Mouse (Mus musculus) layer of hippocampus, adult 8-10 months (tissue): ENCODE measurements at regions not wholly inside any gene's neighbourhood (a gene's known extent, or its start where the extent isn't known, plus 50 kb on each side); places are given as distances from the start of the nearest gene placed in this dataset.
"Not testable (repeated sequence)": the region's sequence is repeated elsewhere in the genome, so short reads cannot be mapped to it uniquely, and the experiment has no call there.

ENCODE experiments used
- DNase-seq, 2 experiments: peaks; one replicate each; pipeline ENCODE4 v3.0.0; 2022; ENCODE audit warnings: low spot score in 2 of 2

GRCm38 (mm10) chr15:3699234-3699814 is 116.0 kb upstream of the Ghr start:
- DNase-seq: no peak

DNA sequence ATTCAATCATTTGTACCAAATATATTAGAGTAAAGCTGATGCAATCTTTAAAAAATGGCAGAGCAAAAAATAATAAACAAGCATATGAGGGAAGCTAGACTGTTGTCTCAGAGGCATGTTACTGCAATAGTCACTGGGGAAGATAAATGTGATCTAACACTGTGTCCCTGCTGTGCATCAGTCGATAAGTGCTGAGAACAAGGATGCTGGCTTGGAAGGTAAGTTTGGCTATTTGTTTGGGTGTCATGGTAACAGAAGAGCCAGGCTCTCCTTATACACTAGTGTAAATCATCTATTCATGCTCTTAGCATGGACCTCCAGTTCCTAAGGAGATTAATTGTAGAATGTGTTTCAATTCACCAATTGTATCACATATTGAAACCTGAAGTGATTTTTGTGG is 102.0 kb upstream of the Ghr start:
- DNase-seq: no peak

- not testable (repeated sequence) for DNase-seq
Observed at GRCm38 (mm10) chr15:3677026-3677425, 93.7 kb upstream of the Ghr start.

DNA sequence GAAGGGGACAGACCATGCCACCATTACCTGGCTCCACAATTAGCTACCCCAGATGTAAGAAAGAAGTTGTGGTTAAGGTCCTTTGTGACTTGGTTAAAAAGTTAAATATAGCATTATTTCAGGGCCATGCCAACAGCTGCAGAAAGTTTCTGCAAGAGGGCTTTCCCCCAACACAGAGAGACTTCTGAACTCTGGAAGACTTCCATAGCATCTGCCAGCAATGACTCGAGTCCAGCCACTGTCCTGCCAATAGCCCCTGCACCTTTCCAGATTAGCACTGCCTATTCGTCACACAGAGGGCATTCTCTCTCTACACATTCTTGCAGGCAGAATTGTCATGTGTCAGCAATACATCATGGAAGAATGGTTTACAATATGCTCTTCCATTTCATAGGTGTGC is 89.3 kb upstream of the Ghr start:
- DNase-seq: no peak

- no peak for DNase-seq
Observed at GRCm38 (mm10) chr15:3671169-3671568, 87.9 kb upstream of the Ghr start.

DNA sequence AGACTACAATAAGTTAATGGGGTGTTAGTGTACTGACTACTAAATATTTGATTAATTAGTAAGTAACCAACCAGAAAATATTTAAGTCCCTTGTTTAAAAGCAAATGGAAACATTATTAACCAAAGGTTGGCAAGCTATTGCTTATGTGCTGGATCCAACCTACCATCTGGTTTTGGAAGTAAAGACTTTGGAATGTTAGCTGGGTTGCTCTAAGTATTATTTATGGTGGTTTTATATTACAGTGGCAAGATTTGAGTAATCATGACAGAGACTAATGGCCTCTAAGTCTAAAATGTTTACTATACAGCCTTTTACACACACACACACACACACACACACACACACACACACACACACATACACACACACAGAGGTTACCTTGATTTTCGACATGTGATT is 86.1 kb upstream of the Ghr start:
- DNase-seq: no peak

DNA sequence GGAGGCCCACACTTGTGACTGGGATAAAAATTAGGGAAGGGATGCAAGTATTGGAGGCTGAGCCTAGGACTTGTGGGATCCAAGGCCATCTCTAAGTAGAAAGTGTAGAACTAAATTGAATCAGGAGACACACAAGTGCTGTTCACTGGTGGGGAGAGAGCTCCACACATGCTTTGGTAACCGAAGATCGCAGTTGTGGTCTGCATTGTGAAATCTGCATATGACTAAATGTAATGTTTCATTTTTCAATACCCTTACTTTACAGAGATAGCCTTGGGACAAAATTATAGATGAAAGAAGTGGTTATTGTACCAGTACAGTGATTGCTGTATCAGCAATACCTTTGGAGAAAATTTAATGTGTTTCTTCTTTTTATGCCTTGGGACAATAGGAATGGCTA is 85.6 kb upstream of the Ghr start:
- no peak for DNase-seq

- no peak for DNase-seq
Observed at GRCm38 (mm10) chr15:3648741-3649140, 65.4 kb upstream of the Ghr start.

- no peak for DNase-seq
Observed at GRCm38 (mm10) chr15:3640091-3640490, 56.8 kb upstream of the Ghr start.
